Mouse (Mus musculus): Measurements from ENCODE around the gene Cd19.

The Cd19 gene

GRCm38 (mm10) chr7:126414725-126415124 lies at the start of gene Cd19:
Gene Cd19 (minus strand): TSS chr7:126414889.
- DNase-seq, result no peak

GRCm38 (mm10) chr7:126464121-126464520 lies 49.4 kb upstream of the Cd19 start:
- DNase-seq, result no peak

- DNase-seq, result no peak
Measured at GRCm38 (mm10) chr7:126463547-126463946, 48.9 kb upstream of the Cd19 start.

GRCm38 (mm10) chr7:126463004-126463403 lies 48.3 kb upstream of the Cd19 start, which contains the start of gene Atp2a1:
Gene Atp2a1 (minus strand): TSS chr7:126463108.
- DNase-seq, result no peak

GRCm38 (mm10) chr7:126461626-126462025 lies 46.9 kb upstream of the Cd19 start:
- no peak for DNase-seq

GRCm38 (mm10) chr7:126460623-126461399 lies 46.1 kb upstream of the Cd19 start:
- DNase-seq, result no peak

- DNase-seq, result no peak
Measured at GRCm38 (mm10) chr7:126458844-126459618, 44.3 kb upstream of the Cd19 start.

GRCm38 (mm10) chr7:126458225-126458624 lies 43.5 kb upstream of the Cd19 start:
- DNase-seq, result no peak

- no peak for DNase-seq
Measured at GRCm38 (mm10) chr7:126456382-126457266, 41.9 kb upstream of the Cd19 start.

GRCm38 (mm10) chr7:126455242-126455641 lies 40.6 kb upstream of the Cd19 start:
- DNase-seq, result no peak

GRCm38 (mm10) chr7:126453861-126454260 lies 39.2 kb upstream of the Cd19 start:
- DNase-seq, result no peak

- DNase-seq, result no peak
Measured at GRCm38 (mm10) chr7:126452244-126452643, 37.6 kb upstream of the Cd19 start.

- no peak for DNase-seq
Measured at GRCm38 (mm10) chr7:126450641-126451040, 36.0 kb upstream of the Cd19 start.

- no peak for DNase-seq
Measured at GRCm38 (mm10) chr7:126449991-126450390, 35.3 kb upstream of the Cd19 start.

- DNase-seq, result no peak
Measured at GRCm38 (mm10) chr7:126448481-126448880, 33.8 kb upstream of the Cd19 start.

GRCm38 (mm10) chr7:126446217-126446616 lies 31.5 kb upstream of the Cd19 start:
- DNase-seq, result no peak

GRCm38 (mm10) chr7:126445104-126445815 lies 30.6 kb upstream of the Cd19 start:
- no peak for DNase-seq

- DNase-seq, result no peak
Measured at GRCm38 (mm10) chr7:126444536-126444935, 29.8 kb upstream of the Cd19 start.

GRCm38 (mm10) chr7:126443997-126444396 lies 29.3 kb upstream of the Cd19 start:
- DNase-seq, result no peak

GRCm38 (mm10) chr7:126440134-126440533 lies 25.4 kb upstream of the Cd19 start:
- no peak for DNase-seq

GRCm38 (mm10) chr7:126436851-126437250 lies 22.2 kb upstream of the Cd19 start:
- DNase-seq, result peak; percentile 36

GRCm38 (mm10) chr7:126435801-126436200 lies 21.1 kb upstream of the Cd19 start:
- no peak for DNase-seq

All from cerebellum, adult 11 months (tissue).